Mouse (Mus musculus) embryonic facial prominence, embryonic 13.5 days (tissue): ENCODE results near the gene Myo5a. TPM values are rescaled to one million over a fixed set of nuclear protein-coding genes. Genes with fewer than 3 reads are reported as not detected.

Experiments
- ATAC-seq: fragments of 200-750 bp; cut with Nextera tagmentation; 2 replicates; pipeline ENCODE4 v1.8.0; 2017; ENCODE audit warnings: low read depth; ENCODE audit not compliant: insufficient number of reproducible peaks, insufficient read depth, low FRiP score, low TSS enrichment
- H3K27ac ChIP-seq: fragments of 300-500 bp; sonication (generic); 2 replicates; pipeline ENCODE4 v1.5.1; 2015; ENCODE audit warnings: moderate library complexity, mild to moderate bottlenecking, inconsistent platforms
- H3K27me3 ChIP-seq: fragments of 300-500 bp; sonication (generic); 2 replicates; pipeline ENCODE4 v1.6.1; 2015; ENCODE audit warnings: mild to moderate bottlenecking, inconsistent platforms
- H3K36me3 ChIP-seq: fragments of 300-500 bp; sonication (generic); 2 replicates; pipeline ENCODE4 v1.6.1; 2015; ENCODE audit warnings: mild to moderate bottlenecking, inconsistent platforms
- H3K4me1 ChIP-seq: fragments of 300-500 bp; sonication (generic); 2 replicates; pipeline ENCODE4 v1.6.1; 2015; ENCODE audit warnings: inconsistent platforms
- H3K4me2 ChIP-seq: fragments of 300-500 bp; sonication (generic); 2 replicates; pipeline ENCODE4 v1.6.1; 2015; ENCODE audit warnings: moderate library complexity, mild to moderate bottlenecking, inconsistent platforms
- H3K4me3 ChIP-seq: fragments of 300-500 bp; sonication (generic); 2 replicates; pipeline ENCODE4 v1.5.1; 2015; ENCODE audit warnings: mild to moderate bottlenecking, inconsistent platforms
- H3K9ac ChIP-seq: fragments of 300-500 bp; sonication (generic); 2 replicates; pipeline ENCODE4 v1.6.1; 2015; ENCODE audit warnings: mild to moderate bottlenecking, inconsistent platforms
- H3K9me3 ChIP-seq: fragments of 300-500 bp; sonication (generic); 2 replicates; pipeline ENCODE4 v1.6.1; 2016; ENCODE audit warnings: inconsistent platforms
- WGBS: fragments of 180-500 bp; shearing (Covaris S2); methylation state at CpG from one replicate; pipeline ENCODE4 v1.1.7; 2015; ENCODE audit warnings: mixed read lengths; 5-methylcytosine and 5-hydroxymethylcytosine counted together
- polyA plus RNA-seq: library from polyadenylated mRNA; unstranded; fragments of >200 nt; fragmentation: Nextera tagmentation; extraction: Ambion mirVana; gene quantifications from 2 replicates; pipeline ENCODE4 v1.2.1, GENCODE M21; 2015

The Myo5a gene
- polyA plus RNA-seq, 1 experiment from 2014 or later = 20.1 TPM

DNA sequence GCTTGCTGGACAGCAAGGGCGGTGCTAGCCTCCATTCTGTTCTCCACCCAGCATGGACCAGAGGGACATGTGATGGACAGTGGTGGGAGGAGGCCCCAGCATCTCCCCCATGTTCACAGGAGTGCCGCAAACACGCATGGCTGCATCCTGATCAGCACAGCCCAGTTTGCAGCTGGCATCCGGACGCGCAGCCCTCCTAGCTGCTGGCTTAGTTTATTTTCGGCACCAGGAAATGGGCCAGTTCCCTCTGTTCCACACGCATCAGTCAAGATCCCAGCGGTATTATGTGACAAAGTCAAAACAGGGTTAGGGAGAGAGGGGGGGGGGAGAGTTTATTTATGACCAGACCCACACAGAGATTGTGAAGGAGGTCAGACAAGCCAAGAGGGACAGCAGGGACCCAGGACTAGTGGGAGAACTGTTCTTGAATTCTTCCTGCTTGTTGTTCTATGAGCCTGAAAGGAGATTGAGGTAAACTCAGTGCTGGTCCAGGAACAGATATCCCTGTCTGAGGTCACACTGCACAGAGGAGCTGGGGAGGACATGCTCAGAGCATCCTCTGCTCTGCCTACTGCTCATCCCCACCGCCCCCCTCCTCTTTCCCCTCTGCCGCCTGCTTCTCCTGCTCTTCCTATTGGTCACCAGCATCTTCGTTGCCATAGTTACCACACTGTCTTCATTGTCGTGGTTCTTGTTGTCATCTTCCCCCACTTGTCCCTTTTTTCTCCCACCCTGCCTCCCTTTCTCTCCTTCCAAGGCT, 183.6 kb downstream of the Myo5a start:
- WGBS = 63% methylated on average over 13 of the region's 13 CpGs
- Histone ChIP-seq H3K27me3 (no peaks in the 10 kb centered on the region), H3K9me3 (no peaks in the 10 kb centered on the region), H3K9ac (no peak overlapping the region), H3K27ac (no peak overlapping the region), H3K4me2 (no peak overlapping the region), H3K4me3 (no peak overlapping the region), H3K36me3 (no peaks in the 10 kb centered on the region), H3K4me1 (peaks cover 5% of the 10 kb centered on the region; the same call in 1 of the 2 replicates)
- ATAC-seq = no peak

DNA sequence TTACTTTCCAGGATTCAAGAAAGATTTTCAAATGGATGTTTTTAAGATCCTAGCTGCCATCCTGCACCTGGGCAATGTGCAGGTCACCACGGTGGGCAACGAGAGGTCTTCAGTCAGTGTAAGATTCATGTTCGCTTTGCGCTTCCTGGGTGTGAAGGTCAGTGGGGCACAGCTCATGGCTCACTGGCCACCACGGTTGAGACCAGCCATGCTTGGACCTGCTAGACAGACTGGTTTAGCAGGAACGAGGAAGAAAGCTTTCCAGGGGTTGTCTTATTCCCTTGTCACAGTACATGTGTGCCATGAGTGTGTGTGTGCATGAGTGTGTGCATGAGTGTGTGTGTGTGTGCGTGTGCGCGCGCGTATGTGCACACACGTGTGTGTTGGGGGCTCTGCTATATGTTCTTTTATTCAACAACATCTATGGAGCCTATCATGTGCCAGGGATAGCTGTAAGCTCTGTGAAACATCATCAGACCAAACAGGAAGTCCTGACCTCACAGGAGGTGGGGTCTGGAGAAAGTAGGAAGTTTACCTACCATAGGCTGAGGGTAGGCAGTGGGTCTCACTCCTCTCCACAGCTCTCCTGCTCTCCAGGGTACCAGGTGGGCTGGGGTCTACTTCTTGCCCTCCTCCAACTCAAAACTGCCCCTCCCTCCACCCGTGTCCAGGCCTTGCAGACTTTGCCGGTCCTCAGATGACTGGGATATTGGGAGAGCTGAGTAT, 185.2 kb downstream of the Myo5a start:
- no peaks in the 10 kb centered on the region for H3K9me3 ChIP-seq
- H3K9ac ChIP-seq = no peak overlapping the region
- H3K27ac ChIP-seq = no peak overlapping the region
- no peak overlapping the region for H3K4me3 ChIP-seq
- no peak overlapping the region for H3K4me2 ChIP-seq
- no peaks in the 10 kb centered on the region for H3K36me3 ChIP-seq
- no peaks in the 10 kb centered on the region for H3K27me3 ChIP-seq
- no peak for ATAC-seq
- peaks cover 7% of the 10 kb centered on the region for H3K4me1 ChIP-seq
- 87% methylated on average over 14 of the region's 14 CpGs for WGBS

DNA sequence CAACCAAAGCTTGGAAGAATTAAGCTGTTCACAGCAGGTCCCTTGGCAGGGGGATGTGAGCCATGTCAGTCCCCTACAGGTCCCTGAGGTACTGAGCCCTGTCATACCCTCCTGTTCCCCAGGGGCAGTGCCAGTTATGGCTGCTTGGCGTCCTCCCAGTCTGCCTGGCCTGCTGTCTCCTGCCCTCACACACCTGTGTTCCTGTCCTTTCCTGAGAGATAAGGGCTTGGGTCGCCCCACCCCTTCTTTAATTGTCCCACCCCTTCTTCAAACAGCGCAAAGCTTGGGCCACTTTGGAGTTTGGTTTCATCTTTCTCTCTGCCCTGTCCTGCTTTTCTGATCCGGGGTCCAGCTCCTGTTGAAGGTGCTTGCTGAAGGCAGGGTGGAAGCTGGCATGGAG, 188.0 kb downstream of the Myo5a start:
- no peak overlapping the region for H3K4me2 ChIP-seq
- H3K4me3 ChIP-seq = no peak overlapping the region
- no peaks in the 10 kb centered on the region for H3K9me3 ChIP-seq
- H3K36me3 ChIP-seq = no peaks in the 10 kb centered on the region
- no peak overlapping the region for H3K27ac ChIP-seq
- peaks cover 15% of the 10 kb centered on the region for H3K4me1 ChIP-seq
- H3K9ac ChIP-seq = no peak overlapping the region
- WGBS = 62% methylated on average over 4 of the region's 4 CpGs
- ATAC-seq = no peak
- no peaks in the 10 kb centered on the region for H3K27me3 ChIP-seq

DNA sequence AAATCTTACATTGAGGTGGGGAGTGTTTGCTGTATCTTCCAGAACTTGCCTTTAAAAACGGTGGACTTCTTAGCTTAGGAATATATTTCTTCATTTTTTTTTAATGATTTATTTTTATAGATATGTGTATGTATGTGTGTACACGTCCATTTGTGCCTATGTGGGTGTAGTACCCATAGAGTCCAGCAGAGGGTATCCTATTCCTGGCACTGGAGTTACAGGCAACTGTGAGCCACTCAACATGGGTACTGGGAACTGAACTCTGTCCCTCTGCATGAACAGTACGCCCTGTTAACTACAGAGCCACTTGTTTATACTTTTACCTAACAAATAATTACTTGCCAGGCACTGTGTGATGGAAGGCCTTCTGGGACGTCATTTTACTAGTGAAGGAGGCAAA, 188.8 kb downstream of the Myo5a start:
- H3K4me3 ChIP-seq = no peak overlapping the region
- WGBS = 88% methylated on average over 4 of the region's 4 CpGs

DNA sequence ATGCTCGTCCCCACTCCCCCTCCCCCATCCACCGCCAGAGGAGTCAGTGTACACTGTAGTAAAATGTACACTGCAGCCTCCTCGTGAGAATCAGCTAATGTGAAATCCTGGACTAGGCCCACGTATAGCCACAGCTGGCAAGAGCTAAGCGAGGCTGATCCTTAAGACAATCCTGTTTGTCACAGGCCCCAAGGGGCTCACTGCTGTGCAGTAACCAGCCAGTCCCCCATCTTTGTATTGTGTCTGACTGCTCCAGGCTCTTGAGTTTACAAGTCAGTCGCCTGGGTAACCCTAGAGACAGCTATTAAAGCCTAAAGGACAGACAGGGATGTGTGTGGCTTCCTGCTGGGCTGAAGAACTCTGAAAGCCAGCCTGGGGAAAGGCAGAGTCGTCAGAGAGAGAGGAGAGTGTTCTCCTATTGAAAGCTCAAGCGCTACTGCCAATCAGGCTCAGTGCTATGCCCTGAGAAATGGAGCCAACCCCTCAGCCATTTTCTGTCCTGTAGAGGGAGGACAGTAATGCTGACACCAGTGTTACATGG, 190.6 kb downstream of the Myo5a start:
- peak overlapping the region; percentile 11; the same call in 1 of the 2 replicates for H3K27ac ChIP-seq
- no peak overlapping the region for H3K4me3 ChIP-seq
- H3K27me3 ChIP-seq = no peaks in the 10 kb centered on the region
- 11% methylated on average over 8 of the region's 8 CpGs for WGBS
- no peaks in the 10 kb centered on the region for H3K9me3 ChIP-seq
- H3K4me1 ChIP-seq = peaks cover 11% of the 10 kb centered on the region
- no peak for ATAC-seq
- no peak overlapping the region for H3K4me2 ChIP-seq
- no peak overlapping the region for H3K9ac ChIP-seq
- H3K36me3 ChIP-seq = no peaks in the 10 kb centered on the region

More for the DNA sequence above, 188.8 kb downstream of the Myo5a start:
- H3K9ac ChIP-seq = no peak overlapping the region
- no peaks in the 10 kb centered on the region for H3K27me3 ChIP-seq
- ATAC-seq = no peak
- H3K4me2 ChIP-seq = no peak overlapping the region
- H3K4me1 ChIP-seq = peaks cover 11% of the 10 kb centered on the region
- no peaks in the 10 kb centered on the region for H3K9me3 ChIP-seq
- H3K36me3 ChIP-seq = no peaks in the 10 kb centered on the region
- H3K27ac ChIP-seq = no peak overlapping the region

DNA sequence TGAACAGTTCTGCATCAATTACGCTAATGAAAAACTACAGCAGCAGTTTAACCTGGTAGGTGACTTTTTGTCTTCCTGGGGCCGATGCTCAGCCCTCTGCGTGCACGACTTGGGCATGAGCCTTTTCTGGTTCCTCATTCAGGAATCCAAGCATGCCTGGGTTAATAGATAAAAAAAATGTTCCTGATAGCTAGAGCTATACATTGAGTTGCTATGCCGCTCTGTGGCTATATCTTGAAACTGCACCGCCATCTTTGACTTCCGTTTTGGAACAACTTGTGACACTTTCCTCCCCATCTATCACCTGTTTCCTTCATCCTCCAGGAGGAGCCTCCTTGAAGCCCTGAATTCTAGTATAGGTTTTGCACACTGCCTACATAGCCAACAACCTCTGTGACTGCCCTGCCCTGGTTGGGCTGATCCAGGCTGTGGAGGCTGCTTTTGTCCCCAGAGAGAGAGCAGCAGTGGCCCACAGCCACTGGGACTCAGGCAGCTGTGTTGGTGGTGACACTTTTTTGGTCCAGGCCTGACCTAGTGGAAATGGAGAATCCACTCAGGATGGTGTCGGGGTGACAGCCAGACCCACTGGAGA, 191.5 kb downstream of the Myo5a start:
- no peaks in the 10 kb centered on the region for H3K27me3 ChIP-seq
- no peak overlapping the region for H3K27ac ChIP-seq
- no peaks in the 10 kb centered on the region for H3K9me3 ChIP-seq
- H3K4me2 ChIP-seq = no peak overlapping the region
- no peak overlapping the region for H3K4me3 ChIP-seq
- peaks cover 11% of the 10 kb centered on the region for H3K4me1 ChIP-seq
- ATAC-seq = no peak
- H3K36me3 ChIP-seq = no peaks in the 10 kb centered on the region
- H3K9ac ChIP-seq = no peak overlapping the region
- 60% methylated on average over 8 of the region's 8 CpGs for WGBS

- ATAC-seq = 0 out of 2 replicates have a peak, but pooled peaks have one; percentile 33
- no peak overlapping the region for H3K4me2 ChIP-seq
Observed at GRCm38 (mm10) chr9:75264008-75264718, 193.3 kb downstream of the Myo5a start.

GRCm38 (mm10) chr9:75267147-75267546, 196.3 kb downstream of the Myo5a start:
- Histone ChIP-seq H3K27me3 (no peaks in the 10 kb centered on the region), H3K4me3 (no peak overlapping the region), H3K27ac (no peak overlapping the region), H3K4me2 (no peak overlapping the region), H3K9ac (no peak overlapping the region), H3K4me1 (no peaks in the 10 kb centered on the region), H3K36me3 (no peaks in the 10 kb centered on the region), H3K9me3 (no peaks in the 10 kb centered on the region)
- WGBS = 78% methylated on average over 6 of the region's 6 CpGs
- ATAC-seq = no peak

More at GRCm38 (mm10) chr9:75264008-75264718, 193.3 kb downstream of the Myo5a start:
- Histone ChIP-seq H3K36me3 (no peaks in the 10 kb centered on the region), H3K27ac (no peak overlapping the region), H3K9me3 (no peaks in the 10 kb centered on the region), H3K4me3 (no peak overlapping the region), H3K27me3 (no peaks in the 10 kb centered on the region), H3K4me1 (peaks cover 11% of the 10 kb centered on the region), H3K9ac (no peak overlapping the region)
- 29% methylated on average over 3 of the region's 3 CpGs for WGBS

GRCm38 (mm10) chr9:75270382-75270781, 199.6 kb downstream of the Myo5a start:
- ATAC-seq = no peak
- Histone ChIP-seq H3K4me2 (no peak overlapping the region), H3K9ac (no peak overlapping the region), H3K9me3 (no peaks in the 10 kb centered on the region), H3K4me1 (no peaks in the 10 kb centered on the region), H3K27me3 (no peaks in the 10 kb centered on the region), H3K27ac (no peak overlapping the region), H3K36me3 (no peaks in the 10 kb centered on the region), H3K4me3 (no peak overlapping the region)
- WGBS = 70% methylated on average over 6 of the region's 6 CpGs

- Histone ChIP-seq H3K4me3 (no peak overlapping the region), H3K9ac (no peak overlapping the region), H3K4me1 (no peaks in the 10 kb centered on the region), H3K9me3 (no peaks in the 10 kb centered on the region), H3K36me3 (no peaks in the 10 kb centered on the region), H3K27ac (no peak overlapping the region), H3K4me2 (no peak overlapping the region), H3K27me3 (no peaks in the 10 kb centered on the region)
- WGBS = 84% methylated on average over 8 of the region's 8 CpGs
- no peak for ATAC-seq
Observed at GRCm38 (mm10) chr9:75271539-75271938, 200.7 kb downstream of the Myo5a start.
